Mouse (Mus musculus) G1E (cell line): ENCODE data around the gene Dusp28.

ENCODE experiments used
- CTCF ChIP-seq: IDR thresholded peaks from 2 replicates; pipeline ENCODE4 v1.5.1; 2012; ENCODE audit warnings: low read depth, low read length, inconsistent platforms, mixed read lengths
- GATA1 ChIP-seq: IDR thresholded peaks from 2 replicates; pipeline ENCODE4 v1.6.1; 2012; ENCODE audit warnings: borderline replicate concordance, low read length, inconsistent platforms, mixed read lengths
- TAL1 ChIP-seq: conservative IDR thresholded peaks from 2 replicates; pipeline ENCODE4 v1.6.1; 2012; ENCODE audit warnings: low read depth, low read length, inconsistent platforms, mixed read lengths

DNA sequence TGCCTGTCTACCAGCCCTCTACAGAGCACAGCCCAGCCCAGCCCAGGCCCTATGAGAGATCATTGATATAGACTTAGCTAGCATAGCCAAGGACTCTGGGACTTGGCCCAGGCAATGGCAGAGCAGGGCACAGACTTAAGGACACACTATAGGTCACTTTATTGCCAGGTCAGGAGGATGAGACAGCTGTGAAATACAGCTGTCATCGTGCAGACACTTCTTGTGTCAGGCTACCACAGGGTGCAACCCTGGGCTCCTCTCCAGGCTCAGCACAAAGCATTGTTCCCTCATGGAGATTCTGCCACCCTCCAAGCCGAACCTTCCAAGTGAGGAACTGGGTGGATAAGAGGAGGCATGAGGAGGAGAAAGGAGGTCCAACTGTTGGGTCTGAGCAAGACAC lies 36.8 kb upstream of the Dusp28 start:
- TF ChIP-seq CTCF = no peak
- TF ChIP-seq TAL1 = no peak
- TF ChIP-seq GATA1 = no peak
